Mouse (Mus musculus): ENCODE results near the gene Coro2b.

Coro2b gene

GRCm38 (mm10) chr9:62539251-62539711 lies 2.4 kb upstream of the Coro2b start:
- no peak for DNase-seq (ENCODE audit: low spot score in 2 of 2)

- DNase-seq (ENCODE audit: low spot score in 2 of 2), result peak; percentile 55 to 58
These were observed 1.1 kb upstream of the Coro2b start for GRCm38 (mm10) chr9:62537941-62538340.

- DNase-seq (ENCODE audit: low spot score in 2 of 2), result peak in 1 of 2 experiments; percentile 18
These were observed 657 bp downstream of the Coro2b start for GRCm38 (mm10) chr9:62536119-62536654.

GRCm38 (mm10) chr9:62535566-62535965 lies 1.3 kb downstream of the Coro2b start:
- no peak for DNase-seq (ENCODE audit: low spot score in 2 of 2)

- DNase-seq (ENCODE audit: low spot score in 2 of 2), result no peak
These were observed 2.2 kb downstream of the Coro2b start for GRCm38 (mm10) chr9:62534691-62535090.

- DNase-seq (ENCODE audit: low spot score in 2 of 2), result no peak
These were observed 2.7 kb downstream of the Coro2b start for GRCm38 (mm10) chr9:62534158-62534557.

GRCm38 (mm10) chr9:62532876-62533275 lies 4.0 kb downstream of the Coro2b start:
- no peak for DNase-seq (ENCODE audit: low spot score in 2 of 2)

- peak; percentile 80 to 85 for DNase-seq (ENCODE audit: low spot score in 2 of 2)
These were observed 5.2 kb downstream of the Coro2b start for GRCm38 (mm10) chr9:62531459-62532275.

- DNase-seq (ENCODE audit: low spot score in 2 of 2), result no peak
These were observed 8.3 kb downstream of the Coro2b start for GRCm38 (mm10) chr9:62528527-62528926.

GRCm38 (mm10) chr9:62526858-62527257 lies 10.0 kb downstream of the Coro2b start:
- no peak for DNase-seq (ENCODE audit: low spot score in 2 of 2)

GRCm38 (mm10) chr9:62526451-62526850 lies 10.4 kb downstream of the Coro2b start:
- DNase-seq (ENCODE audit: low spot score in 2 of 2), result no peak

GRCm38 (mm10) chr9:62524761-62525308 lies 12.0 kb downstream of the Coro2b start:
- no peak for DNase-seq (ENCODE audit: low spot score in 2 of 2)

GRCm38 (mm10) chr9:62522791-62523471 lies 13.9 kb downstream of the Coro2b start:
- DNase-seq (ENCODE audit: low spot score in 2 of 2), result no peak

- DNase-seq (ENCODE audit: low spot score in 2 of 2), result no peak
These were observed 14.6 kb downstream of the Coro2b start for GRCm38 (mm10) chr9:62522211-62522610.

GRCm38 (mm10) chr9:62521541-62521940 lies 15.3 kb downstream of the Coro2b start:
- no peak for DNase-seq (ENCODE audit: low spot score in 2 of 2)

GRCm38 (mm10) chr9:62520933-62521332 lies 15.9 kb downstream of the Coro2b start:
- no peak for DNase-seq (ENCODE audit: low spot score in 2 of 2)

GRCm38 (mm10) chr9:62519787-62520503 lies 16.9 kb downstream of the Coro2b start:
- no peak for DNase-seq (ENCODE audit: low spot score in 2 of 2)

- DNase-seq (ENCODE audit: low spot score in 2 of 2), result no peak
These were observed 17.5 kb downstream of the Coro2b start for GRCm38 (mm10) chr9:62519334-62519733.

GRCm38 (mm10) chr9:62518572-62518971 lies 18.3 kb downstream of the Coro2b start:
- DNase-seq (ENCODE audit: low spot score in 2 of 2), result no peak

- no peak for DNase-seq (ENCODE audit: low spot score in 2 of 2)
These were observed 19.5 kb downstream of the Coro2b start for GRCm38 (mm10) chr9:62517112-62517957.

- DNase-seq (ENCODE audit: low spot score in 2 of 2), result no peak
These were observed 21.7 kb downstream of the Coro2b start for GRCm38 (mm10) chr9:62515138-62515537.

Measured in thymus, postnatal 10 days (tissue).